Mouse (Mus musculus): ENCODE results near the gene Gm11562.
"Not testable (repeated sequence)": the region's sequence is repeated elsewhere in the genome, so short reads cannot be mapped to it uniquely, and the experiment has no call there.

Gm11562 gene

DNA sequence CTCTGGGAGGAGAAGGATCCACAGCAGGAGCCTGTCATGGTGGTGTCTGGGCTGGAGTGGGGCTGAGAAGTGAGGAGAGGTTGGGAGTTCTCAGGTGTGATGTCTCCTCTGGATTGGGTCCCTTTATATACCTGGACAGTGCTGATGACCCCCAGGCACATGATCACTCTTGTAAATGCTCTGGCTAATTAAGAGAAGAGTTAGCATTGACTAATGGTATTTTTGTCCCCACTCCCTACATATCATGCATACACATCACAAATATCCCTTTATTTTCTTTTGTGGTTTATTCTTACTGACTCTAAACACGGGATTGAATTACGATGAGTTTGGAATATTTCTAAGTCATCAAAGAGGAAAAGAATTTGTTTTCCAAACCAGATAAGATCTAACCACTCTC lies at the start of gene Gm11562:
Gm11562 (minus strand) TSS at position 101 of the 400 bp plus-strand sequence.
- DNase-seq (ENCODE audit: low spot score in 2 of 2) = no peak

DNA sequence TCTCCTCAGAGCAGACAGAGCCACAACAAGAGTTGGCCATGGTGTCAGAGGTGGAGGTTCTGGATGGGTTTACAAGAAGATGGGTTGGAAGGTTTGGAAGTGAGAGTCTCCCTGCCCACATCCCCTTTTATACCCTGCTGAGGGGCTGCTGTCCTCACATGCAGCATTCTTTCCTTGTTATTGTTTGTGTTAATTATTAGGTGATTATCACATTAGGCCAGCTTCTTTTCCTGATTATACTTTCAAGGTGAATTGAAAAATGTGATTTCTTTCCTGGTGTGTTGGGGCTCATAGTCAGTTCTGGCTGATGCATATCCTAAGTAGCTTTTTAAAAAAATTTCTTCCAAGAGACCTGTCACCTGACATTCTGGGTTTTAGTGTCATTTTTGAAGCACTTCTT lies 45.6 kb upstream of the Gm11562 start, which contains the start of gene Krtap4-6:
Krtap4-6 (minus strand) TSS at position 101 of the 400 bp plus-strand sequence.
- DNase-seq (ENCODE audit: low spot score in 2 of 2) = no peak

DNA sequence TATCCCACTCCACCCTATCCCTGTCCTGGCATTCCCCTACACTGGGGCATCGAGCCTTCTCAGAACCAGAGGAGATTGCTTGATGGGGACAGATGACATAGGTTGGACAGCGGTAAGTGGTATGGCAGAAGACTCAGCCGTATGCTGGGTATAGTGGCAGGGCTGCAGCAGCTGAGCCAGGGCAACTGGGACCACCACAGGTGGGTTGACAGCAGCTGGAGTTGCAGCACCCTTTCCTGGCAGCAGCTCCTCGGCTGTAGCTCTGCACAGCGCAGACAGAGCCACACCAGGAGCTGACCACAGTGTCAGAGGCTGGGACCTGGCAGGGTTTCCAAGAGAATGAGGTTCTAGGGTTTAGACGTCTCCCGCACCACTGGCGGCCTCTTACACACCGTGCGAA lies 42.6 kb upstream of the Gm11562 start:
- DNase-seq (ENCODE audit: low spot score in 2 of 2) = no peak

DNA sequence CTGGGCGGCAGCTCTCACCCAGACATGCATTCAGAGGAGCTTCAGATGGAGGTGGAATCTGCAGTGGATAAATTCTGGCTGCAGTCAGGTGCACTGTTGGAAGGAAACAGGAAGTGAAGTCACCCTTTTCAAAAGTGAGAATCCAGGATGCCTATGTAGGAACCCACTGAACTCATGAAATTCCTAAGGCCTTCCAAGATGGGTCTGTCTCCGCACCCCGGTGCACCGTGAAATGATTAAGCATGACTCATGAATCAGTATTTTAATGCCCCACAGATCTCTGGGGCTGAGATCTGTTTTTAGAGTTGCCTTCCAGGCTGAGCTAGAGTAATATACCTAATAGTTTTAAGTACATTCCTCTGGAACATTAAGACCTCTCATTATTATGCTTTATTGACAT lies 39.0 kb upstream of the Gm11562 start:
- no peak for DNase-seq (ENCODE audit: low spot score in 2 of 2)

DNA sequence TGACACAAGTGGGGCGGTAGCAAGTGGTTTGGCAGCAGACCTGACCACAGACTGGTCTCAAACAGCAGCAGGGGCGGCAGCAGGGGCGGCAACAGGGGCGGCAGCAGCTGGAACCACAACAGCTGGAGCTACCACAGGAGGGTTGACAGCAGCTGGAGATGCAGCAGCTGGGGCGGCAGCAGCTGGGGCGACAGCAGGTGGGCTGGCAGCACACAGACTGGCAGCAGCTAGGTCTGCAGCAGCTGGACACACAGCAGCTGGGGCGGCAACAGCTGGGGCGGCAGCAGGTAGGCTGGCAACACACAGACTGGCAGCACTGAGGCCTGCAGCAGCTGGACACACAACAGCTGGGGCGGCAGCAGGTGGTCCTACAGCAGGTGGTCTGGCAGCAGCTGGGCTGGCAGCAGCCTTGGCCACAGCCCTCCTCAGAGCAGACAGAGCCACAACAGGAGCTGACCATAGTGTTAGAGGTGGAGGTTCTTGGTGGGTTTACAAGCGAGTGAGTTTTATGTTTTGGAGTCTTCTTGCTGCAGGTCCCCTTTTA lies 38.3 kb upstream of the Gm11562 start, which contains the start of gene Gm11563:
Gm11563 (minus strand) TSS at position 494 of the 544 bp plus-strand sequence.
- not testable (repeated sequence) for DNase-seq (ENCODE audit: low spot score in 2 of 2)

DNA sequence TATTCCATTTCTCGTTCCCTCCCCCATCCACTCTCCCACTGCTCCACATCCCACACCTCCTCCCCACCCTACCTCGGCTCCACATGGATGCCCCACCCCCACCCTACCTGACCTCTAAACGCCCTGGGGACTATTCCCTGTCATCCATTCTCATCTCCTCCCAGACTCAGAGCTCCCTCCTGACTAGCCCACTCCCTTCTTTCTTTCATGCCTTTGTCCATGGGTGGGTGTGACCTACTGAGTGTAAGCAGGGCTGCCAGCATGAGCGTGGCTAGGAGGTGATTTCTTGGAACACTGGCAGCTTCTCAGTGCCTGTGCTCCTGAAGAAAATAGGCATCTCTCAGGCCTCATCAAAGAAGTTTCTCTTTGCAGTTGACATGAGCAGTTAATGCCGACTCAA lies 36.8 kb upstream of the Gm11562 start:
- DNase-seq (ENCODE audit: low spot score in 2 of 2) = no peak

DNA sequence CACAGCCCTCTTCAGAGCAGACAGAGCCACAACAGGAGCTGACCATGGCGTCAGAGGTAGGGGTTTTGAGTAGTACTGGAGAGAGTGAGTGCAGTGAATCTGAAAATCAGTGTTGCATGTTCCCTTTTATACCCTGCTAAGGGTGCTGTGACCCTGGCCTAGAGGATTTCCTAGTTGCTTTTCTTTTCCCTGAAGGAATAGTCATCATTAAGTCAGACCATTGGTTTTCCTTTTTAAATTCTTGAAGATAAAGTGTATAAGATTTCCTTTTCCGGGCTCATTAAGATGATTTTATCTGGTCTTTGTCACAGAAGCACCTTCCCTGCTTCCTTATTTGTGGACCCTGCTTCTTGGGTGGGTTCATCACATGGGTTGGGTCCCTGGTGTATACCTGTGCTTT lies 29.9 kb upstream of the Gm11562 start, which contains the start of gene Gm11555:
Gm11555 (minus strand) TSS at position 101 of the 400 bp plus-strand sequence.
- DNase-seq (ENCODE audit: low spot score in 2 of 2) = no peak

DNA sequence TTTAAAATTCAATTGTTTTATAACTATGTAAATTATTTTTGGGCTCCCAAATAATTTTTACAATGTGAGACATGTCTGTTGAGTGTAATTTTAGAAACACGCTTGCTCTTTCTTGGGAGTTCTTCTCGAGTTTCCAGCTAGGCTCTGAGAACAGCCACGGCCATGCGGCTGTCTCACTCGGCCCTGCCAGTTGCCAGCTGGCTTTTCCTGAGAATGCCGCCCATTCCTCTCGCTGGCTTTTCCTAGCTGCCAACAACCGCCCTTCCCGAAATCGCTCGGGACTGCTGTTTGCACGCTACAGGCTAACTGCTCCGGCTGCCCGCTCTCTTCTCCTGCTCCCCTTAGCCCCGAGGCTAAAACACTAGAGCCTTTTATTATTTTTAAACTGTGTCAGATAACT lies 26.2 kb upstream of the Gm11562 start:
- DNase-seq (ENCODE audit: low spot score in 2 of 2) = no peak

DNA sequence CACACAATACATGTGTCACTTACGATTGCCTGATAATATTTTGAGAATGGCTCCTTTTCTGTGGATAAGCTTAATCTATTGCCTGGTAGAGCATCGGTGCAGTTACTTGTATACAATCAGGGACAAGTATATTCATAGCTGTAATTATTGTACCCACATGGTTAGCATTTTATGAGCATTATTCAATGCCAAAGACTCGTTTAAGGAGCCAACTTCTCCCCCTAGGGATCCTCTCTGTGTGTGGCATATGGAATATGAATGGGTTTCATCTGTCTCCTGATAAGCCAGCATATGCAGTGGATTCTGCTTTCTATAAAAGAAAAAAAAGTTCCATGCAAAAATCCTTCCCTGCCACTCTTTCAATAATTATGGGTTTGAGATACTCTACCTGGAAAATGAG lies 24.1 kb upstream of the Gm11562 start:
- no peak for DNase-seq (ENCODE audit: low spot score in 2 of 2)

DNA sequence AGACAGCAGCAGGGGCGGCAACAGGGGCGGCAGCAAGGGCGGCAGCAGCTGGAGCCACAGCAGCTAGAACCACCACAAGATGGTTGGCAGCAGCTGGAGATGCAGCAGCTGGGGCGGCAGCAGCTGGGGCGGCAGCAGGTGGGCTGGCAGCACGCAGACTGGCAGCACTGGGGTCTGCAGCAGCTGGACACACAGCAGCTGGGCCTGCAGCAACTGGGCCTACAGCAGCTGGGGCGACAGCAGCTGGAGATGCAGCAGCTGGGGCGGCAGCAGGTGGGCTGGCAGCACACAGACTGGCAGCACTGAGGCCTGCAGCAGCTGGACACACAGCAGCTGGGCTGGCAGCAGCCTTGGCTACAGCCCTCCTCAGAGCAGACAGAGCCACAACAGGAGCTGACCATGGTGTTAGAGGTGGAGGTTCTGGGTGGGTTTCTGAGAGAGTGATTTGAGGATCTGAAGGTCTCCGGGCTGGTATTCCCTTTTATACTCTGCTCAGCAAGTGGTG lies 23.5 kb upstream of the Gm11562 start, which contains the start of gene Krtap4-7:
Krtap4-7 (minus strand) TSS at position 455 of the 505 bp plus-strand sequence.
- DNase-seq (ENCODE audit: low spot score in 2 of 2) = not testable (repeated sequence)

DNA sequence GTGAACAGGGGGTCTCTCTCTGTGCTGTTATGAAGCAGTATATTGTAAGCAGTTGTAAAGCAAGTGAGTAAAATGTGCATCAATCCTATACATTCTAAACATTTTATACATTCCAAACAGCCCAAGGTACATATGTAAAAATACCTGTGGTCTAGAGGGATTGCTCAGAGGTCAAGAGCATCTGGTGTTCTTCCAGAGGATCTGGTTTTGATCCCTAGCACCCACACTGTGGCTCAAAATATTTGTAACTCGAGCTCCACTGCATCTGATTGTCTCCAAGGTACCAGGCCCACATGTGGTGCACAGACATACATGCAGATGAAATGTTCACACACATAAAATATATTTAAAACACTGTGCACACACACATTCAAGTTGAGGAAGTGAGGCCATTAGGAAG lies 20.7 kb upstream of the Gm11562 start:
- no peak for DNase-seq (ENCODE audit: low spot score in 2 of 2)

DNA sequence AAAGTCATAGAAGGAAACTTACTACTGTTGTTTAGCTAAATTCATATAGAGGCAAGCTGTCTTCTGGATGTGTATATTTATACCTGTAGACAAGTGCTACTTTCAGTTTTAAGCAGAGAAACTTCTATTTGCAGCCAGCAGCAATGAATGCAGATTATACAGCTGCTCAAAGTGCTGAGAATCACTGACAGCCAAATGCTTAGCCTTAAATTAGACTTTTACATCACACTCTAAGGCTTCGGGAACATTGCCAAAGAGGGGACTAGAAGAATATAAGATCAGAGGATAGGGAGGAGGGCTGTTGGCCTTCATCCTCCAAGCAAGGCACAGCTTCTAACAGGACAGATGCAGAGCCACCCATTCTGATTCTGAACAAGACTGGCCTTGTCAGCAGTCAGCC lies 16.9 kb upstream of the Gm11562 start:
- DNase-seq (ENCODE audit: low spot score in 2 of 2) = no peak

DNA sequence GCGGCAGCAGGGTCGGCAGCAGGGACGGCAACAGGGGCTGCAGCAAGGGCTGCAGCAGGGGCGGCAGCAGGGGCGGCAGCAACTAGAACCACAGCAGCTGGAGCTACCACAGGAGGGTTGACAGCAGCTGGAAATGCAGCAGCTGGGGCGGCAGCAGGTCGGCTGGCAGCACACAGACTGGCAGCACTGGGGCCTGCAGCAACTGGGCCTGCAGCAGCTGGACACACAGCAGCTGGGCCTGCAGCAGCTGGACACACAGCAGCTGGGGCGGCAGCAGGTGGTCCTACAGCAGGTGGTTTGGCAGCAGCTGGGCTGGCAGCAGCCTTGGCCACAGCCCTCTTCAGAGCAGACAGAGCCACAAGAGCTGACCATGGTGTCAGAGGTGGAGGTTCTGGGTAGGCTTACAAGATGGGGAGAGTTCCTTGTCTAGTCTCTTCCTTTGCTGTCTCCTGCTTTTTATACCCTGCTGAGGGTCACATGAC lies 14.5 kb upstream of the Gm11562 start, which contains the start of gene Krtap4-2:
Krtap4-2 (minus strand) TSS at position 432 of the 482 bp plus-strand sequence.
- no peak for DNase-seq (ENCODE audit: low spot score in 2 of 2)

DNA sequence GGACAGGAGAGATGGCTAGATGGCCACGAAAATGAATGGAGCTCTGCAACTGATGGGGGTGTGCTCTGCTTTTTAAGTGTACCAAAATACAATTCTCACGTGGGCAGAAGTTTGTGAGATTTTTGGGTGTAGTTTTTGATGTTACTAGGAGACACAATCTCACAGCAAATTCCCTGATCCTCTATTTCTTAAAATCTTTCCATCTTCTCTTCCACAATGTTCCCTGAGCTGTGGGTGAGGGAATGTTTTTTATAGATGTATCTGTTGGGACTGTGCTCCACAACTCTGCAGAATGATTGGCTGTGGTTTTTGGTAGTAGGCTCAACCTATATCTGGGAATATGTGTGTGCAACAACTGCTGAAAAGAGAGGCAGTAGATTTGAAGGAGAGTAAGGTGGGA lies 13.1 kb upstream of the Gm11562 start:
- no peak for DNase-seq (ENCODE audit: low spot score in 2 of 2)

DNA sequence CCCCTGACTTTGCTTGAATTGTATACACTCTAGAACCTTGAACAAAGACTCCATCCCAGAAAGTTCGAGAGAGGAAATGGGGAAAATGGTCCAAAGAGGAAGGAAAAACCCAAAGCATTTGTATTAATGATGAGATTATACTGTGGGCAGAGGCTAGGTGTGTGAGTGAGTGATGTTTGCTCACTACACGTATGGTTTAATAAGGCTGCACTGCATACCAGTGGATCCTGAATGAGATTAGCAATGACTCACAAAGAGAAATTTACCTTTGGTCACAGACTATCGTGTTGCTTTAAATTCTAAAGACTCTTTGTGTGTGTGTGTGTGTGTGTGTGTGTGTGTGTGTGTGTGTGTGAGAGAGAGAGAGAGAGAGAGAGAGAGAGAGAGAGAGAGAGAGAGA lies 10.7 kb upstream of the Gm11562 start:
- no peak for DNase-seq (ENCODE audit: low spot score in 2 of 2)

DNA sequence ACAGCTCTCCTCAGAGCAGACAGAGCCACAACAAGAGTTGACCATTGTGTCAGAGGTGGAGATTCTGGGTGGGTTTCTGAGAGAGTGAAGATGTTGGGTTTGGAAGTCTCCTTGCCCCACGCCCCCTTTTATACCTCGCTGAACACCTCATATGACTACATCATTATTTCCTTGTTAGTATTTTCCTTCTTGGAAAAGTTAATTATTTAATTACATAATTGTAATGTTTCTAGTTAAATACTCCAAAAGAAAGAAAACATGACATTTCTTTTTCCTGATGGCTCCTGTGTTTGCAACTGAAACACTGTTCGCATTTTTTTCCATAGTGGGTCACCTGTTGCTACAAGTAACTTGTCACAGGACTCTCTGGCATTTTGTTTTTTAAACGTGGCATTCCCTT lies 7.9 kb upstream of the Gm11562 start, which contains the start of gene Krtap4-1:
Krtap4-1 (minus strand) TSS at position 101 of the 400 bp plus-strand sequence.
- no peak for DNase-seq (ENCODE audit: low spot score in 2 of 2)

DNA sequence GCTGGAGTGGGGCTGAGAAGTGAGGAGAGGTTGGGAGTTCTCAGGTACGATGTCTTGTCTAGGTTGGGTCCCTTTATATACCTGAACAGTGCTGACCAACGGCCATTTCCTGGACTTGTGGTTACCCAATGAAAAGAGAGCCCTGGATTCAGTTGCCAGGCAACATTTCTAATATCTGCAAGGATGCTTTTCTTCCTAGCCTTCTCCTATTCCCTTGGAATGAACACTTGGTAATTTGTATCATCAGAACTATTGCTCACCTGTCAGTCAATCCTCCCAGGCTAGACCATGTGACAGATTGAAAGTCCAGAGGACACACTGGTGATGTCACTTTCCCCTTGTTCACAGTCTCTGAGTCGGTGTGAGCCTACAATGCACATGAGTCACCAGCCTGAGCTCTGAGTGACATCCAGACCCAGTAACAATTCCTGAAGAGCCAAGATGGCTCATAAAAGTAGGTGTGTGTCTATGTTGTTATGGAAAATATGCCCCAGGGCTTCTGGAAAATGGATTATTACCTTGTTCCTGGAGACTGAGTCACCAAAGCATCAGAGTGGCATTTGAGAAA lies 5.4 kb downstream of the Gm11562 start, which contains the start of gene Krtap2-4:
Krtap2-4 (minus strand) TSS at position 51 of the 568 bp plus-strand sequence.
- DNase-seq (ENCODE audit: low spot score in 2 of 2) = no peak

DNA sequence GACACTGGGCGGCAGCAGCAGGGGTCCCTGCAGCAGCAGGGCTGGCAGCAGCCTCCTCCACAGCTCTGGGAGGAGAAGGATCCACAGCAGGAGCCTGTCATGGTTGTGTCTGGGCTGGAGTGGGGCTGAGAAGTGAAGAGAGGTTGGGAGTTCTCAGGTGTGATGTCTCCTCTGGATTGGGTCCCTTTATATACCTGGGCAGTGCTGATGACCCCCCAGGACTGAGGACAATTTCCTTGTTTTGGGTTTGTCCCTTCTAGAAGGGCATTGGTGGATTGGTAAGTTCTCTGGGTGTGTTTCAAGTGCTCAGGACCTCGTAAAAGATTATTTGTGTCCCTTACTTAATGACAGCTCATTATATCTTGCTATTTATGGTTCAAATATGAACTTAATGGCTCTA lies 10.1 kb downstream of the Gm11562 start, which contains the start of gene Gm11937:
Gm11937 (minus strand) TSS at position 101 of the 400 bp plus-strand sequence.
- not testable (repeated sequence) for DNase-seq (ENCODE audit: low spot score in 2 of 2)

DNA sequence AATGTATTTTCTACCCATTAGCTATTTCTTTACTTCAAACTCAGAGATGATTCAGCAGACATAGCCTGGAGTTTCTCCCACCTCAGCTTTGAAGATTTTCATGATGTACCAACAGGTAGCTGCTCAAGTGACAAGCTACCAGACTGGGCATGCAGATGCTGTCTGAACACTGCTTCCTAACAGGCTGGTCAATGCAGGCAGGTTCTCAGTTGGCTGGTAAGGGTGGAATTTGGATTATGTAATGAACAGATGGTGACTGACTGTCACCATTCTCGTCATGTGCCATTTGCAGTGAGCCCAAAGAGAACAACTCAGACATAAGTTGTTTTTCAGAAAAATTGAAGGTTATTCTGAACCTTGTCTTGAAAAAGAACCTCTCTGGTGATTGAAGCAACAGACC lies 11.1 kb downstream of the Gm11562 start:
- DNase-seq (ENCODE audit: low spot score in 2 of 2) = no peak

DNA sequence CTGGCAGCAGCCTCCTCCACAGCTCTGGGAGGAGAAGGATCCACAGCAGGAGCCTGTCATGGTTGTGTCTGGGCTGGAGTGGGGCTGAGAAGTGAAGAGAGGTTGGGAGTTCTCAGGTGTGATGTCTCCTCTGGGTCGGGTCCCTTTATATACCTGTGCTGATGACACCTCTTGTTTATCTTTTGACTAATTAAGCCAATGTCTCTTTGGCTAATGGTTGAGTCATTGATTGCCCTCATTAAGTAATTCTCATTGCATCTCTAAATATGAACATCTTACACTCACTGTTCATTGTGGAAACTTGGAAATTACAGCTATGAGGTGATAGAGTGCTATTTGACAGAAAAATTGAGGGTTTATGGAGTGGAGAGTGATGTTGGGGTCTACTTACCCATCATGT lies 17.0 kb downstream of the Gm11562 start, which contains the start of gene Gm11938:
Gm11938 (minus strand) TSS at position 101 of the 400 bp plus-strand sequence.
- DNase-seq (ENCODE audit: low spot score in 2 of 2) = not testable (repeated sequence)

DNA sequence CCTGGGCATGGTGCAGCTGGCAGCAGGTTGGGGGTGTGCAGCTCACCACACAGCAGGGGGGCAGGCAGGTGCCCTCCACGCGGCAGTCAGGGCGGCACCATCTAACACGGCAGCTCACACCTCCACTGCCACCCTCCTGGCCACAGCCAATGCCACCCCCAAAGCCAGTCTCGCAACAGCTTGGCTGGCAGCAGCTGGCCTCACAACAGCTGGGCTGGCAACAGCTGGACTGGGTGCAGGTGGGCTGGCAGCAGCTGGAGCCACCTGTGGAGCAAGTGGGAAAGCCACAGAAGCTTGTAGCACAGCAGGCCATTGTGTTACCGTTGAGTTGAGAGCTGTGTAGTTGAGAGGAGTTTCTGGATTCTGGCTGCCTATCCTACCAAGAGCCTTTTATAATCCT lies 22.5 kb downstream of the Gm11562 start, which contains the start of gene Krtap9-3:
Krtap9-3 (minus strand) TSS at position 364 of the 400 bp plus-strand sequence.
- not testable (repeated sequence) for DNase-seq (ENCODE audit: low spot score in 2 of 2)

DNA sequence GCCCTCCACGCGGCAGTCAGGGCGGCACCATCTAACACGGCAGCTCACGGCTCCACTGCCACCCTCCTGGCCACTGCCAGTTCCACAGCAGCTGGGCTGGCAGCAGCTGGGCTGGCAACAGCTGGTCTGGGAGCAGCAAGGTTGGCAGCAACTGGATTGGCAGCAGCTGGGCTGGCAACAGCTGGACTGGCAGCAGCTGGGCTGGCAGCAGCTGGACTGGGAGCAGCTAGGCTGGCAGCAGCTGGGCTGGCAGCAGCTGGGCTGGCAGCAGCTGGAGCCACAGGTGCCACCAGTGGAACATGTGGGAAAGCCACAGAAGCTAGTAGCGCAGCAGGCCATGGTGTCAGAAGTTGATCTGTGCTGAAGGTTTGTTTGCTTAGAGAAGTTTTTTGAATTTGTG lies 29.3 kb downstream of the Gm11562 start, which contains the start of gene Krtap1-3:
Krtap1-3 (minus strand) TSS at position 359 of the 400 bp plus-strand sequence.
- no peak for DNase-seq (ENCODE audit: low spot score in 2 of 2)
